Mouse (Mus musculus) MEL (cell line): ENCODE results near the gene Llgl2.
A peak's percentile ranks its signal among the peaks of the same experiment; 100 is the strongest.

Source experiments
- CHD1 ChIP-seq: IDR thresholded peaks from 2 replicates; pipeline ENCODE4 v1.6.1; 2012; ENCODE audit warnings: low read depth, mild to moderate bottlenecking, inconsistent platforms, low read length, improper control_type of control experiment
- CTCF ChIP-seq, 3 experiments: IDR thresholded peaks in 2 of 3; conservative IDR thresholded peaks in 1 of 3; 2 replicates each; pipeline ENCODE4 v1.5.1; 2011 to 2012; ENCODE audit warnings: low read length in 3 of 3, low read depth in 2 of 3, mild to moderate bottlenecking in 2 of 3, improper control_type of control experiment in 1 of 3, inconsistent platforms in 1 of 3, mixed read lengths in 1 of 3, moderate library complexity in 1 of 3; ENCODE audit not compliant: control insufficient read depth in 1 of 3, insufficient read depth in 1 of 3, poor library complexity in 1 of 3, severe bottlenecking in 1 of 3
- EP300 ChIP-seq, 2 experiments: IDR thresholded peaks; 2 replicates each; pipeline ENCODE4 v1.6.1; 2011; ENCODE audit warnings: improper control_type of control experiment in 2 of 2, low read length in 2 of 2, low read depth in 1 of 2, mild to moderate bottlenecking in 1 of 2
- ETS1 ChIP-seq: IDR thresholded peaks from 2 replicates; pipeline ENCODE4 v1.6.1; 2012; ENCODE audit warnings: low read depth, mild to moderate bottlenecking, inconsistent platforms, low read length, improper control_type of control experiment, moderate library complexity
- MAX ChIP-seq: IDR thresholded peaks from 2 replicates; pipeline ENCODE4 v1.6.1; 2011; ENCODE audit warnings: low read length, improper control_type of control experiment
- MYC ChIP-seq: IDR thresholded peaks from 2 replicates; pipeline ENCODE4 v1.6.1; 2011; ENCODE audit warnings: low read depth, mild to moderate bottlenecking, low read length, improper control_type of control experiment, moderate library complexity
- NRF1 ChIP-seq: IDR thresholded peaks from 2 replicates; pipeline ENCODE4 v1.6.1; 2014; ENCODE audit warnings: low read depth, mild to moderate bottlenecking, inconsistent platforms, low read length, improper control_type of control experiment, moderate library complexity; ENCODE audit not compliant: poor library complexity, insufficient read depth, severe bottlenecking
- POLR2A ChIP-seq, 2 experiments: IDR thresholded peaks; 2 replicates each; pipeline ENCODE4 v1.6.1; 2011 to 2012; ENCODE audit warnings: low read length in 2 of 2, mild to moderate bottlenecking in 2 of 2, control low read depth in 1 of 2, improper control_type of control experiment in 1 of 2, low read depth in 1 of 2, moderate library complexity in 1 of 2; ENCODE audit not compliant: control insufficient read depth in 1 of 2, insufficient read depth in 1 of 2, poor library complexity in 1 of 2
- POLR2AphosphoS5 ChIP-seq: IDR thresholded peaks from 2 replicates; pipeline ENCODE4 v1.6.1; 2012; ENCODE audit warnings: low read depth, borderline replicate concordance, mild to moderate bottlenecking, inconsistent platforms, low read length, moderate library complexity, mixed read lengths
- SIN3A ChIP-seq: IDR thresholded peaks from 2 replicates; pipeline ENCODE4 v1.6.1; 2012; ENCODE audit warnings: low read length, improper control_type of control experiment, inconsistent platforms
- ZKSCAN1 ChIP-seq: IDR thresholded peaks from 2 replicates; pipeline ENCODE4 v1.6.1; 2012; ENCODE audit warnings: low read depth, mild to moderate bottlenecking, inconsistent platforms, low read length, improper control_type of control experiment, moderate library complexity

- 0 out of 4 replicates have a peak, but pooled peaks of 1 of the 2 experiments have one; percentile 7 for TF ChIP-seq POLR2A (IDR thresholded peaks at IDR 0.05; ENCODE audit: control insufficient read depth in 1 of 2, insufficient read depth in 1 of 2, low read depth in 1 of 2, low read length in 2 of 2, poor library complexity in 1 of 2)
- TF ChIP-seq CTCF (IDR thresholded peaks at IDR 0.05 in 2 of 3, conservative IDR thresholded peaks at IDR 0.05 in 1 of 3; ENCODE audit: control insufficient read depth in 1 of 3, insufficient read depth in 1 of 3, low read depth in 2 of 3, low read length in 3 of 3, poor library complexity in 1 of 3, severe bottlenecking in 1 of 3), result no peak
- TF ChIP-seq EP300 (IDR thresholded peaks at IDR 0.05; ENCODE audit: low read depth in 1 of 2, low read length in 2 of 2), result no peak
- TF ChIP-seq NRF1, result no peak
- TF ChIP-seq MAX, result no peak
- no peak for TF ChIP-seq POLR2AphosphoS5
- no peak for TF ChIP-seq MYC
- no peak for TF ChIP-seq ETS1
- no peak for TF ChIP-seq ZKSCAN1
- TF ChIP-seq SIN3A, result no peak
- TF ChIP-seq CHD1, result peak; percentile 90
These were observed 78.3 kb downstream of the Llgl2 start for GRCm38 (mm10) chr11:115902177-115902576.
